Mouse (Mus musculus) adrenal gland, postnatal 4 days (tissue): ENCODE results near the gene Crtac1. TPM values are rescaled to one million over a fixed set of nuclear protein-coding genes. Genes with fewer than 3 reads are reported as not detected.

Experiments used
- DNase-seq, 2 experiments: peaks; one replicate each; pipeline ENCODE4 v3.0.0; 2021 to 2022; ENCODE audit warnings: low spot score in 2 of 2, mixed read lengths in 2 of 2
- long read RNA-seq, 2 experiments: library from polyadenylated mRNA; stranded (forward); transcript quantifications; one replicate each; pipeline ENCODE4 v2.0.0; 2021
- total RNA-seq, 2 experiments: library from RNA; stranded (reverse); gene quantifications; 2 replicates each; pipeline ENCODE4 v1.2.3; 2021

Gene Crtac1
- total RNA-seq = 1 to 10 TPM; 2.6 to 3.9 TPM
- long read RNA-seq, experiment 1, partial matches to known transcripts = 1 of 4 reads
- long read RNA-seq, experiment 1, other reads (novel, unspliced or antisense) = 1 of 4 reads
- long read RNA-seq, experiment 2, transcript Crtac1-201 (15 exons, 2,618 nt) = major isoform, 6 of 8 reads
- long read RNA-seq, experiment 2, partial matches to known transcripts = 1 of 8 reads
- long read RNA-seq, experiment 2, other reads (novel, unspliced or antisense) = 1 of 8 reads

- no peak for DNase-seq
Measured at GRCm38 (mm10) chr19:42431485-42432190, at the start of gene Crtac1. Gene Crtac1 (minus strand): TSS chr19:42431783.

- DNase-seq = no peak
Measured at GRCm38 (mm10) chr19:42478303-42478702, 46.7 kb upstream of the Crtac1 start.

GRCm38 (mm10) chr19:42477769-42478168 lies 46.2 kb upstream of the Crtac1 start:
- no peak for DNase-seq

- no peak for DNase-seq
Measured at GRCm38 (mm10) chr19:42472831-42473230, 41.2 kb upstream of the Crtac1 start.

GRCm38 (mm10) chr19:42471571-42471970 lies 40.0 kb upstream of the Crtac1 start:
- no peak for DNase-seq

- DNase-seq = no peak
Measured at GRCm38 (mm10) chr19:42461851-42462250, 30.3 kb upstream of the Crtac1 start.

GRCm38 (mm10) chr19:42461353-42461752 lies 29.8 kb upstream of the Crtac1 start:
- DNase-seq = no peak

- no peak for DNase-seq
Measured at GRCm38 (mm10) chr19:42459512-42459911, 27.9 kb upstream of the Crtac1 start.

GRCm38 (mm10) chr19:42454481-42455236 lies 23.1 kb upstream of the Crtac1 start:
- no peak for DNase-seq

- DNase-seq = no peak
Measured at GRCm38 (mm10) chr19:42454006-42454405, 22.4 kb upstream of the Crtac1 start.

- no peak for DNase-seq
Measured at GRCm38 (mm10) chr19:42452539-42452938, 21.0 kb upstream of the Crtac1 start.

GRCm38 (mm10) chr19:42448539-42448938 lies 17.0 kb upstream of the Crtac1 start:
- no peak for DNase-seq

- no peak for DNase-seq
Measured at GRCm38 (mm10) chr19:42443887-42444409, 12.4 kb upstream of the Crtac1 start.

GRCm38 (mm10) chr19:42443266-42443665 lies 11.7 kb upstream of the Crtac1 start:
- no peak for DNase-seq

GRCm38 (mm10) chr19:42442246-42443197 lies 10.9 kb upstream of the Crtac1 start:
- no peak for DNase-seq

- DNase-seq = no peak
Measured at GRCm38 (mm10) chr19:42440089-42440488, 8.5 kb upstream of the Crtac1 start.

- no peak for DNase-seq
Measured at GRCm38 (mm10) chr19:42439353-42439752, 7.8 kb upstream of the Crtac1 start.

- DNase-seq = no peak
Measured at GRCm38 (mm10) chr19:42435621-42436020, 4.0 kb upstream of the Crtac1 start.

- no peak for DNase-seq
Measured at GRCm38 (mm10) chr19:42432761-42433160, 1.2 kb upstream of the Crtac1 start.

- no peak for DNase-seq
Measured at GRCm38 (mm10) chr19:42432191-42432590, 608 bp upstream of the Crtac1 start.

- DNase-seq = no peak
Measured at GRCm38 (mm10) chr19:42430981-42431380, 602 bp downstream of the Crtac1 start.
